Mouse (Mus musculus) thymus, postnatal 14 days (tissue): ENCODE measurements at regions not wholly inside any gene's neighbourhood (a gene's known extent, or its start where the extent isn't known, plus 50 kb on each side); places are given as distances from the start of the nearest gene placed in this dataset.

Source experiments
- DNase-seq: peaks from one replicate; pipeline ENCODE4 v3.0.0; 2021

DNA sequence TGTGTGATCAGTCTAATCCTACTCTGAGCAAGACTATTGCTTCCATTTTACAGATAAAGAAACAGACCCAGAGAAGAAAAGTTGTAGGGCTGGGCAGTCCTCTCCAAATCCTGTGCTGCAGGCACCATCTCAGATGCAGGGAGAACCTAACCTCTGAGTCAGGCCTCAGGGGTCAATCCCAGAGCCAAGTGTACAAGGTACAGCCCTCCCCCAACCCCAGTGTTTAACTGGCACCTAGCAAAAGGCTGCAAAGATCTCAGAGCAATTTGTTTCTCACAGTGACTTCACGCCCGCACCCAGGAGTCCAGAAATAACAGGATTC, 464.8 kb downstream of the Ajap1 start:
- no peak for DNase-seq

GRCm38 (mm10) chr4:153003338-153003737, 479.3 kb downstream of the Ajap1 start:
- DNase-seq, result no peak

DNA sequence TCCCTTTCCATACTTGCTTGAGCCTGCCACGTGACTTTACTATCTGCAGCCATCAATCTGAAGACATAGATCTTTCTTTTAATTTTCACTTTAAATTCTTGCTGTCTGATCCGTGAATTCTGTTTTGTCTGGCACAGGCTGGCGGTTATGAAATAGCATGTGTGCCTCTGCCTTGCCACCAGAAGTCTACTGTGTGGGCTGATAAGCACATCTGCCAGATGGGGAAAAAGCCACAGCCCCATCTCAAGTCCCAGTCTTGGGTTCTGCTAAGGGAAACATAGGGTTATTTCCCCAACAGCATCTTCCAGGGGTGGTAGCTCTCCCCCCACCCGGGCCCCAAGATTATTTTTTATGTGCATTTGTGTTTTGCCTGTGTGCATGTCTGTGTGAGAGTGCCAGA, 480.1 kb downstream of the Ajap1 start:
- DNase-seq, result no peak

DNA sequence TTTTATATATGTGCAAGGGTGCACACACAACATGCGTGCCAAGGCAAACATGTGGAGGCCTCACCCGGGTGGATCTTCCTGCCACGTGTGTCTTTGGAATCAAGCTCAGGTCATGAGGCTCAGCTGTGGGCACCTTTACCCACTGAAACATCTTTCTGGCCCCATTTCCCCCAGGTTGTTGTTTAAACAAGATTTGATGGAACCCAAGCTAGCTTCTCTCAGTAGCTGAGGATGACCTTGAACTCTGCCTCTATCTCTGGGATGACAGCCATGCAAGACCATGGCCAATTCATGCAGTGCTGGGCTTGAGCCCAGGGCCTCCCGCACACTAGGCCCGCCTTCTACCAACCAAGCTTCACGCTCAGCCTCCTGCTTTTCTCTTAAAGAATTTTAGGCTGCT, 480.9 kb downstream of the Ajap1 start:
- no peak for DNase-seq

GRCm38 (mm10) chr4:152999526-152999925, 483.1 kb downstream of the Ajap1 start:
- DNase-seq, result no peak

GRCm38 (mm10) chr4:152997251-152997650, 485.4 kb downstream of the Ajap1 start:
- DNase-seq, result no peak

GRCm38 (mm10) chr4:152996641-152997040, 486.0 kb downstream of the Ajap1 start:
- no peak for DNase-seq

DNA sequence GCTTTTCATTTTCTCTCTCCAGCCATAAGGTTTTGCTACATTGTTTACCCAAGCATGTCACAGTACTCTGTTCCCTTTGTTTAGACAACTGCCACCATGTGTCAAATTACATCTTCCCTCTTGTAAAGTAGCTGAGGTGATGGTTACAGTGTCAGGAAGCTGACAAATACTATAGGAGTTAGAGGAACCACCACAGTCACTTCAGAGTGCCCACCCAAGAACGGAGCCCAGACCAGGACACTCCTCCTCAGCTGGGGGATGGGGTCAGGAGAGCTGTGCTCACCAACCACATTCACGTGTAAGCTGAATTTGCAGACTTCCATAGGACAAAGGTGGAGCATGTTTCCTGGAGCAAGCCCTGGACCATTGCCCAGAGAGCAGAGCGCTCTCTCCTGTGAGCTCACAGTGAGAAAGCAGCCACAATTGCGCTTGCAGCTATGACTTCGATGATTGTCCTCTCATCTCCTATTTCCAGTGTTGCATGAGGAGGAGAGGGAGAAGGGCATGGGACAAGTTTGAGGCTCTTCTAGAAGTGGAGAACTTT, 487.5 kb downstream of the Ajap1 start:
- DNase-seq, result no peak

DNA sequence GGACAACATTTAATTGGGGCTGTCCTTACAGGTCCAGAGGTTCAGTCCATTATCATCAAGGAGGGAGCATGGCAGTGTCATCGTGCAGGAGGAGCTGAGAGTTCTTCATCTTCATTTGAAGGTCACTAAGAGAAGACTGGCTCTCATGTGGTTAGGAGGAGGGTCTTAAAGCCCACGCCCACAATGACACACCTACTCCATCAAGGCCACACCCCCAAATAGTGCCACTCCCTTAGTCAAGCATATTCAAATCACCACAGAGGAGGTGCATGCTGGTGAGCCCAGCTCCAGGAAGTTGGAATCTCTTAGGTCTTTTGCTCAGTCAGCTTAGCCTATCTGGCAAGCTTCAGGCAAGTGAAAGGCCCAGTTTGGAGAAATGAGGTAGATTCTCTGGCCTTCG, 488.4 kb downstream of the Ajap1 start:
- no peak for DNase-seq

GRCm38 (mm10) chr4:152990266-152990665, 492.3 kb downstream of the Ajap1 start:
- no peak for DNase-seq

- DNase-seq, result no peak
These were observed 494.9 kb downstream of the Ajap1 start for GRCm38 (mm10) chr4:152987726-152988125.

GRCm38 (mm10) chr4:152975012-152975675, 497.5 kb upstream of the Kcnab2 start:
- no peak for DNase-seq

DNA sequence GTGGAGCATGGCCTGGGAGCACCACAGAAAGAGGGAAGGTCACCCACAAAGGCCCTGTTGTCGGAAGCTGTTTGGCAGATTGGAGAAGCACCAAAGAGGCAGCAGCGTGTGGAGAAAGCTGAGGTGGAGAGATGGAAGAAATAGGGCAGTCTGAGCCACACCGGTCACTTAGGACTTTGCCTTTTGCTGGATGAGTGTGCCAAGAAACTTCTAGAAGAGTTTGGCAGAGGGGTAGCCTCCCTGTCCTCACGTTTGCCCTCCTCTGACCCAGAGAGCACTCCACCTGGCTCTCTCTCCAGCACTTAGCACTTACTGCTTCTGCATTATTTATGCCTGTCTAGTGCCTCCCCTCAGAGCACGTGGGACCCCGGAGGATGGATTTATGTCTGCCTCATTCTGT, 485.3 kb upstream of the Kcnab2 start:
- no peak for DNase-seq

DNA sequence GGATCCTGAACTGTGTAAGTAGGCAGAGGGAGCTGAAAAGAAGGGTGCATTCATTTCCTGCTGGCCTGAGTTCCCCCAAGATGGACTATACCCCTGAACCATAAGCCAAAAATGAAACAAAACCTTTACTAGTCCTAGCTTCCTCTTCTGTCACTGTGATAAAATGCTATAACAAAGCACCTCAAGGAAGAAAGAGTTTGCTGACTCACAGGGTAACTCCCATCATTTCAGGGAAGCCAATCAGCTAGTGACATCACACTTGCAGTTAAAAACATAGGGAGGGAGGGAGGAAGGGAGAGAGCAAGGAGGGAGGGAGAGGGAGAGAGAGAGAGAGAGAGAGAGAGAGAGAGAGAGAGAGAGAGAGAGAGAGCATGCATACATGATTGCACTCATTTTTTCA, 484.5 kb upstream of the Kcnab2 start:
- DNase-seq, result no peak

DNA sequence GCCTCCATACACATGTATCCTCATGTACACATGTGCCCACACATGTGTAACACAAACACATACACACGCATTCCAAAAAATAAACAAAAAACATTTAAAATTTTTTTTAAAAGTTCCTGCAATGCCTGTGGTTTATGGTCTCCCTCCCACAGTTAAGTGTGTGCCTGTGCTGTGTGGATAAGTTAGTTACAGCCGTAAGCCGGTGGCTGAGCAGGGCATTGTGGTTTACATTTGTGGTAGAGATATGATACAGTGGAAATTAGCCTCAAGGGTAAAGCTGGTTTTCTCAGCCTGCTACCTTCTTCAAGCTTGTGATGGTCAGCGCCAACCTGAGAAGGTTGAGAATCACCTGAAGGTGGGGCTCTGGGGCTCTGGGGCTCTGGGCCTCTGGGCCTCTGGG, 484.0 kb upstream of the Kcnab2 start:
- no peak for DNase-seq

DNA sequence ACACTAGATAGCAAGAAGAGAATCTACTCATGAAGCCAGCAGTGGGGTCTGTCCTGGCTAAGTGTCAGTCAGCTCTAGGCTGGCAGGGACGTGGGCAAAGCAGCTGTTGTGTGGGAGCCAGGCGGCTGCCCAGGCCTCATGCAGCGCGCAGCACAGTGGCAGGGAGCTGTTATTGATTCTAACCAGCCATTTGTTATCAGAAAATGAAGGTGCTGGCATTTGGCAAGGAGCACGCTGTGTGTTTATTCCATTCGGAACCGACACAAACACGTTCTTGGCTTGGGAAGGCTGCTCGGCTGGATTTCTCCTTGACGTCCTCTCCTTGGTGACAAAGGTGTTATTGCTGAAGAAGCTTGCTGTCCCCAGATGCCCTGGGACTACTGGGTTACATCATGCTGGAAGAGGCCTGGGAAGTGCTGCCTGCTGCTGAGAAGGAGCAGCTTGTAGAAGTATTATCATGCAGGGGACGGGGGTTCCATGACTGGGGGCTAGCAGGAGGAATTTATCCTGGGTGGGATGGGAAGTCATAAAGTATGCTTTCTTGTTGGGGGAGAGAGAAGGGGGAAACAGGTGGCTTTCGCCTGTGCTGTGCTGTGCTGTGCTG, 482.1 kb upstream of the Kcnab2 start:
- no peak for DNase-seq

DNA sequence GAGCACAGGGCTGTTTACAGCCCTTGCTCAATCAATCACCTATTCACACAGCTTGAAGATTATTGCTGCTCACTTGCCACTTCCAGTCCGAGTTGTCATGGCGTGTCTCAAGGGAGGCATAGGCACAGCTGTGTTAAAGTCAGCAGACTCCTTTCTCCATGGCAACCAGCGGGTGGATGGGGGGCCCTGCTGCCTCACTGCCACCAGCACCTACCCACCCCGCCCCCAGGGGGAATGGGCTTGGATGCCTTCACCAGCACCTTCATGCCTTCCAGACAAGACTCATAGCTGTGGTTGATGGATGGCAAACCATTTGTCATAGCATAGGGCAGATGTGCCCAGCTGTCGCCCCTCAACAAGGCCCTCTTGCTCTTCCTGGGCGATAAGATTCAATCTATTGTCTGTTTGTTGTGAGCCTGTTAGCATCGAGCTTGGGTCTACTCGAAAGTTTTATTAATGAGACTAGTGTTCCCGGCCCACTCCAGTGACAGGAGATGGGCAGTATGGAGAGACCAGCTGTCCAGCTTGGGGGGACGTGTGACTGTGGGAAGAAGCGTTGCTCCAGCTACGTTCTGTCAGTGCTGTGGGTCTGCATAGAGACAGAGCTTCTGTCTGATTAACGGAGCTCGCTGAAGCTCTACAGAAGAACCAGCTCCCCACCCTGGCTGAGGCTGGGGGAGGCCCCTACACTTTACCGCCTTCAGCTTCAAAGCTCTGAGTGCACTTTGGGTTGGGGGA, 475.7 kb upstream of the Kcnab2 start:
- no peak for DNase-seq

DNA sequence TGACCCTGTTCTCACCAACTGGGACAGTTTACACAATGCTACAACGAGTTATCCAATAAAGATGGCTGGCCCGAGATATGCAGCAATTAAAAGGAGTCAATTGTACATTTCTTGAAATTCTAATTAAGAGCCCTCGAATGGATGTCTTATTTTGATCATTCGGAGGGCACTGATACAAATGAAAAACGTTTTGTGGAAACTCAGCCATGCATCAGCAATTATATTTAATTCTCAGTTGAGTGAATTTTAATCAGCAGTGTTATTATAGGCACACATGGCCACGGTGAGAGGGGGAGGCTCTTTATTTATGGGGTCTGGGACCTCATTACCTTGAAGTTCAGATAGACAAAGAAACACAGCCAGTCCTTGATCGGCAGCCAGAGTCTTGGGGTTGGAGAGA, 471.3 kb upstream of the Kcnab2 start:
- DNase-seq, result no peak

DNA sequence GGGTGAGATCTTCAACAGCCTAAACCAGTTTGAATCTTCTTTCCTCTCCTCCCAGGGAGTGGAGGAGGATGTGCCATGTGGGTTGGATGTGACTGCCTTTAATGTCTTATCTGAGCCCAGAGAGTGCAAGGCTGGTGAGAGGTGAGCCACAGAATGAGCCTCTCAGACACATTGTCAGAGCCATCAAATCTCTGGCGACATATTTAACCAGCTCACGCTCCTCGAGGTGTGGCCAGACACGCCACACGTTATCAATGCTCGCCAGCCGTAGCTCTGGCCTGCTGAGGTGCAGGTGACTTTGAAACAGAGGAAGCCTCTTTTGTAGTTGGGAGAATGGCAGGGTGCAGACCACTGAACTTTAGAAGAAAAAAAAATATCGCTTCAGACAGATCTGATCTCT, 463.5 kb upstream of the Kcnab2 start:
- DNase-seq, result no peak

- no peak for DNase-seq
These were observed 458.9 kb upstream of the Kcnab2 start for GRCm38 (mm10) chr4:152936614-152937013.

DNA sequence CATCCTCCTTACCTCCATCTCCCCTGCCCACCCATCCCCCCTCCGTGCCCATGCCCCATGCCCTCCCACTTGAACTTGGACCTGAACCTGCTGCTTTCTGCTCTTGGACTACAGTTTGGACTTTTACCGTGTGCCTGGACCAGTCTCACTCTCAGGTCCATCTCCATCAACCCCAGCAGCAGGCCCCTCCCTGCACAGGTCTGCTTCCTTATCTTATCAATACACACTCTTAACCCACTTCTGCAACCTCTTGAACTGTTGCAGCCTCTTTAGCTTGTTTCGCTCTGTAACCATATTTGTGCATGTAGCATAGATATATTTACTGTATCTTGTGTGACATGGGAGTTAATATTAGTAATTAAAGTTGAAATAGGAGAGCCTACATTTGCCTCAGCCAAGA, 457.8 kb upstream of the Kcnab2 start:
- DNase-seq, result no peak

GRCm38 (mm10) chr4:152928422-152928985, 450.8 kb upstream of the Kcnab2 start:
- no peak for DNase-seq

DNA sequence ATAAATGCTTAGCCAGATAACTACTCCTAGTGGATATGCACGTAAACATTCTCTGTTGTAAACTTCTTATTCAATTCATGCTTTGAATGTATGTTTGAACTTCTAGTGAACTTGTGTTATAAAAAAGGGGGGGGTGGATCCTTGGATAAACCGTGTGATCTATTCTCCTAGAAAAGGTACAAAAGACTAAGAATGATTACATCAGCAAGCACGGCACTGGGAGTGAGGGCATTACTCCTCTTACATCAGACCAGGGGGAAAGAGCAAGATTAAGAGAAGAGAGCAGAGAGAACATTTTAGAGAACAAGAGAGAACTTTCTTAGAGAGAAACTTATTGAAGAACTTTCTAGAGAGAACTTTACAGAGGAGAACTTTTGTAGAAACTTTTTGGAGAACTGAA, 442.6 kb upstream of the Kcnab2 start:
- DNase-seq, result no peak

DNA sequence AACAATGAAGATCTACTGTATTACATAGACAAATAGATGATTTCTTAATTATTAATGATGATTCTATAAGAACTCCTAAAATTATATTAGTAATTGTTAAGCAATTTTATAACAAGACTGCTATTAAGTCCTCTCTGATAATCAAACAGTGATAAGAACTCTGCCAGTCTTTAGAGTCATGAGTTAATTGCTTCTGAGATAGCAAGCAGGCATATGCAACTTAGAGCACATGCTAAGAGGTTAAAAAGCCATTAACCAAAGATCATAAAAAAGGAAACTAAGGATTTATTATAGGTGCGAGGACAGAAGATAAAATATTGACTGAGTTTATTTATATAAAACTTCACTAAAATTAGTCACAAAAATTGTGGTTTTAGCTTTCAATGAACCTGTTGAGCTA, 442.2 kb upstream of the Kcnab2 start:
- DNase-seq, result no peak
